Mouse (Mus musculus) testis, adult 2 months (tissue): ENCODE measurements around the gene Dnali1. TPM values are rescaled to one million over a fixed set of nuclear protein-coding genes. Genes with fewer than 3 reads are reported as not detected.

Experiments used
- H3K27ac ChIP-seq: fragments of 200-500 bp; 2 replicates; pipeline ENCODE4 v1.5.1; 2012; ENCODE audit warnings: low read depth, low read length; ENCODE audit not compliant: control insufficient read depth, insufficient read depth
- H3K27me3 ChIP-seq: fragments of 200-500 bp; 2 replicates; pipeline ENCODE4 v1.6.1; 2012; ENCODE audit warnings: mild to moderate bottlenecking, low read length, moderate library complexity; ENCODE audit not compliant: control insufficient read depth, insufficient read depth
- H3K36me3 ChIP-seq: fragments of 200-500 bp; 2 replicates; pipeline ENCODE4 v1.6.1; 2012; ENCODE audit warnings: mild to moderate bottlenecking, low read length; ENCODE audit not compliant: control insufficient read depth, insufficient read depth
- H3K4me1 ChIP-seq: fragments of 200-500 bp; 2 replicates; pipeline ENCODE4 v1.6.1; 2012; ENCODE audit warnings: low read length; ENCODE audit not compliant: control insufficient read depth, insufficient read depth
- H3K4me3 ChIP-seq: fragments of 200-500 bp; 2 replicates; pipeline ENCODE4 v1.5.1; 2012; ENCODE audit warnings: low read depth, mild to moderate bottlenecking, low read length, moderate library complexity, mixed read lengths; ENCODE audit not compliant: control insufficient read depth
- CTCF ChIP-seq: fragments of 200-500 bp; IDR thresholded peaks from 2 replicates; pipeline ENCODE4 v1.5.1; 2012; ENCODE audit warnings: low read depth, mild to moderate bottlenecking, inconsistent platforms, low read length, moderate library complexity; ENCODE audit not compliant: control insufficient read depth, insufficient read depth, insufficient replicate concordance
- POLR2A ChIP-seq: fragments of 200-500 bp; IDR thresholded peaks from 2 replicates; pipeline ENCODE4 v1.6.1; 2012; ENCODE audit warnings: low read depth, mild to moderate bottlenecking, inconsistent platforms, low read length, moderate library complexity; ENCODE audit not compliant: control insufficient read depth
- polyA plus RNA-seq: library from polyadenylated mRNA; depleted of rRNA; stranded (reverse); fragments of >200 nt; gene quantifications from 2 replicates; pipeline ENCODE4 v1.2.3, GENCODE M21; 2012

Dnali1 gene
- polyA plus RNA-seq, 1 experiment, result 185 TPM

DNA sequence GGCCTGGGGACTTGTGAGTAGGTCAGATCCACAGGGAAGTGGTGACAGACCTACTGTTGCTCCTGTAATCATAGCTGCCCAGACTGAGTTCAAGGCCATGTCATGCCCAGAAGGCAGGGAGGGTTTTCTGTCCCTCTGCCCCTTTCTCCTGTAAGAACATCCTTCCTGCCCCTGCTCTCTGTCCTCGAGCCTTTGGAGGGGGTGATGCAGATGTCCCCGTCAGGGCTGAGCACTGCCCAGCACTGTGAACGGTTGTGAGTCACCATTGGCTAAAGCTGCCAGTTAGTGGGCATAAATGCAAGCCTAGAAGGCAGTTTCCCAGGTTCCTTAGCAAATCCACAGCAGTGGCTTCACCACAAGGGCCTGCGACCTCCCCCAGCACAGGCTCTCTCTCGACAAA, 27.5 kb upstream of the Dnali1 start:
- Histone ChIP-seq H3K27ac (no peak overlapping the region), H3K4me3 (no peak overlapping the region), H3K4me1 (no peaks in the 10 kb centered on the region), H3K36me3 (peaks cover 1% of the 10 kb centered on the region; the same call in 1 of the 2 replicates), H3K27me3 (no peaks in the 10 kb centered on the region)
- TF ChIP-seq CTCF, result no peak
- TF ChIP-seq POLR2A, result no peak

DNA sequence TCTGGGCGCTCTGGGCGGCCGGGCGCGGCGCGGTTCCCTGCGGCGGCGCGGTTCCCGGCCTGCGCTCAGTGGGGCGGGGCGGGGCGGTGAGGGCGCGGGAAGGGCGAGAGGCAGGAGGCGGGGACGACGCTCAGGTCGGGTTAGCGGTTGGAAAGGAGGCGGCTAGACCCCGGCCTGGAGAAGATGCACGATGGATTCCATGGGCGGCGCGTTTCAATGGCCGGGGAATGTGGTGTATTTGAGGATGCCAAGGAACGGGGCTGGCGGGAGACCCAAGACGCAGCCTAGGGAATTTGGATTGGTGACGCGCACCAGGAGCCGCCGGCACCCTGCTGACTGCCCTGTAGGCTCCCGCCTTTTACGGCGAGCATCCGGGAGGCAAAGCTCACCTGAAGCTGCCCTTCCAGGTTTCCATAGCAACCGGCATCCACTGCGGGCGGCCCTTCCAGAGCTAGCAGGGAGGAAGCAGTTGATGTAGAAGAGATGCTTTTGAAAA, 19.9 kb upstream of the Dnali1 start:
- Histone ChIP-seq H3K27ac (peak overlapping the region; percentile 91), H3K36me3 (peaks cover 2% of the 10 kb centered on the region; the same call in 1 of the 2 replicates), H3K4me1 (peaks cover 7% of the 10 kb centered on the region), H3K4me3 (peak overlapping the region; percentile 96), H3K27me3 (no peaks in the 10 kb centered on the region)
- TF ChIP-seq POLR2A, result no peak
- TF ChIP-seq CTCF, result no peak

DNA sequence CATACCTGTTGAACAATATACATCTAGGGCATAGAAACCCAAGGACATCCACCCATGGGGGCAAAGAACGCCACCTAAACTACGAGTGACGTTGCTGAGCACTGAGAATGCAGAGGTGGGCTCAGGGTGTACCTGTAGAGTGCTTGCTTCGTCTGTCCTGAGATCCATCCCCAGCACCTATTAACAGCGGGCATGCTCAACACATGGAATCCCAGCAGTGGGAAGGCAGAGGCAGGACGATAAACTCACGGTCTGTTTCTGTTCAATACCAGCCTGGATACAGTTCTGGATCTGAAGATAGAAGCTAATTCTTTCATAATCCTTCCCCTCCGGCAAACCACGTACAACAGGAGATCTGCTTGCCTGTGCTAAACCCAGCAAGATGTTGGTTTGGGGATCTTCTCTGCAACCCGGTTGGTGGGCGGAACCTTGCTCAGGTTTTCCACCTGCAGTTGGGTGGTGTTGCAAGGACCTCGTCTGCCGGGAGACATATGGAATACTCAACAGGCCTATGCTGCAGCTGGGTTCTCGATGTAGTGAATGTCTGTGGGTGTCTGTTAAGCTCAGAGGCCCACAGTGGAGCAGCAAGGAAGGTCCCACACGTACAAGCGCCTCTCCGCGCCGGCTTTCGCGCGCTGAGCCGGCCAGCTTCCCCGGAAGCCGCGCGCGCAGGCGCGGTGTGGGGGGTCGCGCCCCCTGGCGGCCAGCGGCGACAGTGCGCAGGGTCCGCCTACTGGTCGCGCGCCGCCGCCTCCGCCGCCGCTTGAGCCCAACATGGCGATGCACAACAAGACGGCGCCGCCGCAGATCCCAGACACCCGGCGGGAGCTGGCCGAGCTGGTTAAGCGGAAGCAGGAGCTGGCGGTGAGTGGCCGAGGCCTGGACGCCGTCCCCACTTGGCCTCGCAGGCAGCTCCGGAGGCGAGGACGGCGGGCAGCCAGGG, 19.2 kb upstream of the Dnali1 start, which contains the start of gene Meaf6:
Gene Meaf6 (plus strand): TSS at position 732 of the 943 bp plus-strand sequence.
- TF ChIP-seq CTCF, result peak; percentile 85
- TF ChIP-seq POLR2A, result peak; percentile 54; the same call in 1 of the 2 replicates
- Histone ChIP-seq H3K27ac (peak within 1 kb of the TSS; percentile 91), H3K4me3 (peak within 1 kb of the TSS; percentile 96), H3K27me3 (no peaks in the 10 kb centered on the region), H3K4me1 (peaks cover 7% of the 10 kb centered on the region), H3K36me3 (peaks cover 2% of the 10 kb centered on the region; the same call in 1 of the 2 replicates)

DNA sequence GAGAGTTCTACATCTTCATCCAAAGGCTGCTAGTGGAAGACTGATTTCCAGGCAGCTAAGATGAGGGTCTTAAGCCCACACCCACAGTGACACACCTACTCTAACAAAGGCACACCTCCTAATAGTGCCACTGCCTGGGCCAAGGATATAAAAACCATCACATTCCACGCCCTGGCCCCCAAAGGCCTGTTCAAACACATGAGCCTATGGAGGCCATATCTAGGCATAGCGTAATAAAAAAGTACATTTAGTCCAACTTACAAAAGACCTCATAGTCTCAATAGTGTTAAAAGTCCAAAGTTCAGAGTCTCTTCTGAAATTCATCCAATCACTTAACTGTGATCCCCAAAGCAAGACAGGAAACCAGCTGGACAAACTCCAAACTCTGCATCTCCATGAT, 13.2 kb upstream of the Dnali1 start:
- no peaks in the 10 kb centered on the region for H3K27me3 ChIP-seq
- H3K4me3 ChIP-seq, result no peak overlapping the region
- H3K36me3 ChIP-seq, result no peaks in the 10 kb centered on the region
- no peak overlapping the region for H3K27ac ChIP-seq
- no peaks in the 10 kb centered on the region for H3K4me1 ChIP-seq
- TF ChIP-seq POLR2A (no peak), CTCF (no peak)

DNA sequence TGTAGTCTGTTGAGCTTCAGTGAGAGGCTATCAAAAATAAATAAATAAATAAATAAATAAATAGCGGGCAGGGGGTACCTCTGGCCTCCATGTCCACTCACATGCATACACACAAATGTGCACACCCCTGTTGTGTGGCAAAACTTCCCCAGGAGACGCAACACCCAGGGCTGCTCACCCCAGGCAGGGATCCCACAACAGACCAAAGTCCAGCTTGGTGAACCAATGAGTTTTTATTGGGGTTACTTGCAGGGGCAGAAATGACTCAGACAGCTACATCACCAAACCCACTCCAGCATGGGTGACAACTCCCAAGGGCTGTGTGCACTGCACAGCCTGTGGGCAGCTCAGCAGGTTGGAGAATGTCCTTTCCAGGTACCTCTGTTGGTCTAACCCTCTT, 12.2 kb upstream of the Dnali1 start:
- Histone ChIP-seq H3K36me3 (no peaks in the 10 kb centered on the region), H3K4me1 (no peaks in the 10 kb centered on the region), H3K27ac (no peak overlapping the region), H3K27me3 (no peaks in the 10 kb centered on the region), H3K4me3 (no peak overlapping the region)
- TF ChIP-seq CTCF, result no peak
- no peak for TF ChIP-seq POLR2A

DNA sequence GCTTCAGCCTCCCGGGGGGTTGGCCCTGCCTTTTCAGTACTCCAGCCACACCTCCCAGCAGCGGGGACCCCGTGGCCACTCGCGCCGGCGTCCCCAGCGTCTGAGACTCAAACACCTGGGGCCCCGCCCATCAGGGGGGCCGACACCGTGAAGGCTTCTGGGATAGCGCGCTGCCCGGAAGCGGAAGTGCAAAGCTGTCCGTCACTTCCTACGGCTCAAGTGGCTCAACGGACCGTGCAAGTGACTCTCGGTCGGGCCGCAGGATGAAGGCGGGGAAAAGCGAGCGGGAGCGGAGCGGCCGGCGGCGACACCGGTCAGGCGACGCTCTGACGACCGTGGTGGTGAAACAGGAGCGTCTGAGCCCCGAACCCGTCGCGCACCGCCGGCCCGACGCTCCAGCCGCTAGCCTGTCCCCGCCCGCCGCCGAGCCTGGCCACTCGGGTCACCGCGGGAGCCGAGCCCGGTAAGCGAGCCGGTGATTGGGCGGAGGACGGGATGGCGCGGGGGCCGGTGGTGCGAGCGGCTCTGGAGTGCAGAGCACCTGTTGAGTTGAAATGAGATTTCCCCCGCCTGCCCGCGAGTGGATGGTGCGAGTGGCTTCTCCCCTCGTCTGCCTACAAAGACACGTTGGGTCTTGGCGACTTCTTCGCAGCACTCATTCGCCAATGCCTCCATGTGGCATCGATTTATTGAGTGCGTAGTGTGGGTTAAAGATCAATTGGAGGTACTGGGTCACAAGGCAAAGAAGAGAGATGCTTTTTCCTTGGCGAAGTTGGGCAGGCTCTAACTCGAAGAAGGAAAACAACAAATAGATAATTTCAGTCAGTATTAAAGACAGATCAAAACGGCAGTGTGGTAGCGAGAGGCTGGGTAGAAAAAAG, 1.2 kb upstream of the Dnali1 start, which contains the start of gene Snip1:
Gene Snip1 (plus strand): TSS at position 183 of the 881 bp plus-strand sequence.
- peak within 1 kb of the TSS; percentile 92 for H3K4me3 ChIP-seq
- TF ChIP-seq CTCF (no peak), POLR2A (peak; percentile 97)
- peaks cover 5% of the 10 kb centered on the region for H3K4me1 ChIP-seq
- no peaks in the 10 kb centered on the region for H3K27me3 ChIP-seq
- H3K27ac ChIP-seq, result peak within 1 kb of the TSS; percentile 85
- no peaks in the 10 kb centered on the region; the same call in 1 of the 2 replicates for H3K36me3 ChIP-seq

DNA sequence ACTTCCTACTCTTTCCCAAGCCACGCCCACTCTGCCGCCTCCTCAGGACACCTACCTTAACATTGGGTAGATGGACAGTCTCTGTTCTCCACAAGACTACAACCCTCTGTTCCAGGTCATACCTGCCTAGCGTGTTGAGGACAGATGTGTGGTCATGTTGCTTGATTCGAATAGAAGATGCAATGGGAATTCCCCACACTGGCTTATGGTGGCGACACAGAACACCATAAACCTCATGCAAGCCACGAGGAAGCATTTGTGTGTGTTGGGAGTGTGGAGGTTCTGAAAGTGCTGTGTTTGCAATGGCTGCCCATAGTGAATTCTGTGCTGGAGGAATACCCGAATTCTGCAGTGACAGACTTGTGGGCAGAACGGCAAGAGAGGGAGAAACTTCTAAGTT, 1.7 kb downstream of the Dnali1 start:
- peaks cover 5% of the 10 kb centered on the region for H3K4me1 ChIP-seq
- H3K27me3 ChIP-seq, result no peaks in the 10 kb centered on the region
- no peak overlapping the region for H3K27ac ChIP-seq
- H3K36me3 ChIP-seq, result no peaks in the 10 kb centered on the region
- TF ChIP-seq CTCF, result no peak
- no peak for TF ChIP-seq POLR2A
- no peak overlapping the region for H3K4me3 ChIP-seq
